ENCODE assay signal across 36 mouse cellular contexts in genomic region chr4:59907092-59907491, GRCm38 (mm10). TPM values are rescaled to one million over a fixed set of nuclear protein-coding genes. Genes with fewer than 3 reads are reported as not detected.
DNase-seq lines count a peak whose midpoint lies in the region; ATAC-seq lines count a peak whose summit lies in the region.
"Had no signal": no experiment of that assay in that cellular context is flagged by ENCODE, and none has a peak within 500 bp of the region (broad histone marks: within the 10 kb centered on the region; RNA-seq: fewer than 3 reads in every experiment).

No protein-coding gene starts in this region.

- H3K27ac ChIP-seq in intestine, embryonic 16.5 days (ENCODE audit: low read length) = no peak overlapping the region
- H3K27ac ChIP-seq: embryonic facial prominence, embryonic 10.5 days; embryonic facial prominence, embryonic 13.5 days; forebrain, embryonic 12.5 days; forebrain, embryonic 15.5 days; heart, adult 2 months; heart, embryonic 10.5 days; heart, embryonic 13.5 days; hindbrain, embryonic 14.5 days had no signal

- H3K4me2 ChIP-seq in intestine, embryonic 16.5 days (ENCODE audit: low read depth, low read length) = no peak overlapping the region
- H3K4me2 ChIP-seq: embryonic facial prominence, embryonic 13.5 days; forebrain, embryonic 12.5 days; forebrain, embryonic 15.5 days; heart, embryonic 13.5 days; hindbrain, embryonic 14.5 days had no signal

- WGBS in intestine, embryonic 16.5 days = 69% methylated on average over 6 of the region's 6 CpGs

- ATAC-seq in intestine, embryonic 16.5 days = peak; percentile 55; the same call in 1 of the 2 replicates
- ATAC-seq: forebrain, embryonic 15.5 days had no signal

- H3K9me3 ChIP-seq in intestine, embryonic 16.5 days (ENCODE audit: control insufficient read depth, low read length) = no peaks in the 10 kb centered on the region
- H3K9me3 ChIP-seq: embryonic facial prominence, embryonic 10.5 days; embryonic facial prominence, embryonic 13.5 days; forebrain, embryonic 12.5 days; forebrain, embryonic 15.5 days; G1E; heart, embryonic 10.5 days; heart, embryonic 13.5 days had no signal

- DNase-seq in kidney, adult 11 months = peak; percentile 31
- no peak for DNase-seq in kidney, postnatal 4 days
- DNase-seq in kidney, adult 9 months = peak; percentile 56
- DNase-seq in kidney, postnatal 10 days = no peak
- peak; percentile 24 to 49 for DNase-seq in kidney, postnatal 25 days
- no peak for DNase-seq in gastrocnemius, adult 8-10 months (ENCODE audit: low spot score in 2 of 2)
- DNase-seq in Muller cell, postnatal 12 days (ENCODE audit: inconsistent ontology term) = no peak
- DNase-seq: adrenal gland, postnatal 25 days; B cell, adult 2 months; cerebellum, adult 11-12 months; cerebellum, adult 8-10 months; cerebellum, postnatal 10 days; cerebellum, postnatal 36 days; embryo, embryonic 11 days; gastrocnemius, postnatal 10 days; gastrocnemius, postnatal 36 days; heart, adult 2 months; heart, postnatal 14 days; heart, postnatal 4 days had no signal

- no peak overlapping the region for H3K4me3 ChIP-seq in intestine, embryonic 16.5 days (ENCODE audit: low read length)
- H3K4me3 ChIP-seq: embryonic facial prominence, embryonic 10.5 days; embryonic facial prominence, embryonic 13.5 days; erythroblast, embryonic 14.5 days; forebrain, embryonic 12.5 days; forebrain, embryonic 15.5 days; heart, adult 2 months; heart, embryonic 10.5 days; heart, embryonic 13.5 days had no signal

- no peaks in the 10 kb centered on the region for H3K27me3 ChIP-seq in intestine, embryonic 16.5 days (replicated peaks; ENCODE audit: control insufficient read depth, insufficient read depth, low read length)
- H3K27me3 ChIP-seq: CH12.LX; embryonic facial prominence, embryonic 13.5 days; forebrain, embryonic 12.5 days; forebrain, embryonic 15.5 days; heart, embryonic 13.5 days had no signal

- no peak overlapping the region for H3K9ac ChIP-seq in intestine, embryonic 16.5 days (ENCODE audit: low read depth, low read length)
- H3K9ac ChIP-seq: embryonic facial prominence, embryonic 13.5 days; forebrain, embryonic 12.5 days; forebrain, embryonic 15.5 days; heart, embryonic 13.5 days; hindbrain, embryonic 14.5 days had no signal

- H3K4me1 ChIP-seq in intestine, embryonic 16.5 days (ENCODE audit: control insufficient read depth, insufficient read depth, low read length) = no peaks in the 10 kb centered on the region
- H3K4me1 ChIP-seq: forebrain, embryonic 12.5 days; forebrain, embryonic 15.5 days had no signal

- H3K36me3 ChIP-seq in intestine, embryonic 16.5 days (ENCODE audit: control insufficient read depth, insufficient read depth, low read length) = no peaks in the 10 kb centered on the region
- H3K36me3 ChIP-seq: embryonic facial prominence, embryonic 10.5 days; embryonic facial prominence, embryonic 13.5 days; forebrain, embryonic 12.5 days; forebrain, embryonic 15.5 days; heart, embryonic 10.5 days; heart, embryonic 13.5 days had no signal

RNA-seq across cellular contexts. Expression of gene Slc46a2, which starts 7.8 kb away (rescaled TPM):
- polyA plus RNA-seq in intestine, embryonic 16.5 days (2015; fragmentation: Nextera tagmentation; extraction: Ambion mirVana) = not detected in 2 replicates
- not detected for total RNA-seq in gastrocnemius, adult 8-10 months (2022)
- total RNA-seq: adrenal gland, adult 2 months; adrenal gland, postnatal 25 days; CH12.LX; gastrocnemius, postnatal 10 days; granulocyte monocyte progenitor cell, adult 5-6 weeks had no signal
- polyA plus RNA-seq: adrenal gland, adult 2 months; brain, embryonic 14.5 days; cortical plate, adult 2 months; erythroblast, embryonic 14.5 days; forebrain, embryonic 12.5 days; G1E; hindbrain, embryonic 11.5 days; hindbrain, embryonic 14.5 days had no signal

RNA-seq across cellular contexts. Expression of gene Mup4, which starts 53.4 kb away (rescaled TPM):
- polyA plus RNA-seq in intestine, embryonic 16.5 days (2015; fragmentation: Nextera tagmentation; extraction: Ambion mirVana) = not detected in 2 replicates
- total RNA-seq in gastrocnemius, adult 8-10 months (2022) = not detected
- total RNA-seq: adrenal gland, adult 2 months; adrenal gland, postnatal 25 days; CH12.LX; G1E; gastrocnemius, postnatal 10 days; gastrocnemius, postnatal 36 days; granulocyte monocyte progenitor cell, adult 5-6 weeks; heart, adult 2 months; heart, postnatal 14 days; heart, postnatal 4 days had no signal
- polyA plus RNA-seq: adrenal gland, adult 2 months; brain, embryonic 14.5 days; cortical plate, adult 2 months; embryonic facial prominence, embryonic 10.5 days; embryonic facial prominence, embryonic 13.5 days; erythroblast, embryonic 14.5 days; forebrain, embryonic 12.5 days; forebrain, embryonic 15.5 days; G1E; heart, adult 2 months; heart, embryonic 10.5 days; heart, embryonic 13.5 days; heart, embryonic 16.5 days; hindbrain, embryonic 11.5 days; hindbrain, embryonic 14.5 days had no signal

RNA-seq across cellular contexts. Expression of gene Mup6, which starts 57.0 kb away (rescaled TPM):
- polyA plus RNA-seq in intestine, embryonic 16.5 days (2015; fragmentation: Nextera tagmentation; extraction: Ambion mirVana) = not detected in 2 replicates
- not detected for total RNA-seq in gastrocnemius, adult 8-10 months (2022)
- total RNA-seq: adrenal gland, adult 2 months; adrenal gland, postnatal 25 days; CH12.LX; G1E; gastrocnemius, postnatal 10 days; gastrocnemius, postnatal 36 days; granulocyte monocyte progenitor cell, adult 5-6 weeks; heart, adult 2 months; heart, postnatal 14 days; heart, postnatal 4 days had no signal
- polyA plus RNA-seq: adrenal gland, adult 2 months; brain, embryonic 14.5 days; cortical plate, adult 2 months; embryonic facial prominence, embryonic 10.5 days; embryonic facial prominence, embryonic 13.5 days; erythroblast, embryonic 14.5 days; forebrain, embryonic 12.5 days; forebrain, embryonic 15.5 days; G1E; heart, adult 2 months; heart, embryonic 10.5 days; heart, embryonic 13.5 days; heart, embryonic 16.5 days; hindbrain, embryonic 11.5 days; hindbrain, embryonic 14.5 days had no signal

Comparison
In these comparisons a context has a peak if more than half of its experiments do, and no peak if none do; other contexts are left out.
1. DNase-seq: peak in kidney, adult 11 months (single experiment), kidney, adult 9 months (single experiment) and kidney, postnatal 25 days (2 of 2); none in kidney, postnatal 4 days (0 of 2), kidney, postnatal 10 days (single experiment), gastrocnemius, adult 8-10 months (0 of 2) and Muller cell, postnatal 12 days (single experiment).